Mouse (Mus musculus): Measurements from ENCODE around the gene Gas2. TPM values are rescaled to one million over a fixed set of nuclear protein-coding genes. Genes with fewer than 3 reads are reported as not detected.

The Gas2 gene
- polyA plus RNA-seq, 1 experiment, result 25.7 TPM

- no peaks in the 10 kb centered on the region for H3K4me1 ChIP-seq (ENCODE audit: control insufficient read depth, insufficient read depth, low read length)
These were observed 27.8 kb downstream of the Gas2 start for GRCm38 (mm10) chr7:51889601-51890000.

GRCm38 (mm10) chr7:51892224-51892965 lies 30.6 kb downstream of the Gas2 start:
- no peak for TF ChIP-seq CTCF (IDR thresholded peaks at IDR 0.05; ENCODE audit: low read depth, low read length)
- no peak for TF ChIP-seq POLR2A (IDR thresholded peaks at IDR 0.05; ENCODE audit: insufficient read depth, low read length)
- H3K27ac ChIP-seq (ENCODE audit: insufficient read depth, low read length), result no peak overlapping the region

More at GRCm38 (mm10) chr7:51889601-51890000, 27.8 kb downstream of the Gas2 start:
- Histone ChIP-seq H3K4me3 (ENCODE audit: low read depth, low read length) (no peak overlapping the region), H3K27ac (ENCODE audit: insufficient read depth, low read length) (no peak overlapping the region), H3K27me3 (ENCODE audit: control insufficient read depth, insufficient read depth, low read length, poor library complexity, severe bottlenecking) (no peaks in the 10 kb centered on the region), H3K9me3 (replicated peaks; ENCODE audit: control insufficient read depth, insufficient read depth, low read length, poor library complexity, severe bottlenecking) (no peaks in the 10 kb centered on the region), H3K36me3 (ENCODE audit: control insufficient read depth, insufficient read depth, low read length, poor library complexity, severe bottlenecking) (no peaks in the 10 kb centered on the region), H3K9ac (ENCODE audit: low read depth, poor library complexity, severe bottlenecking) (no peak overlapping the region)
- TF ChIP-seq EP300 (IDR thresholded peaks at IDR 0.05; ENCODE audit: insufficient read depth, low read depth, low read length) (no peak), CTCF (IDR thresholded peaks at IDR 0.05; ENCODE audit: low read depth, low read length) (no peak), POLR2A (IDR thresholded peaks at IDR 0.05; ENCODE audit: insufficient read depth, low read length) (no peak)

GRCm38 (mm10) chr7:51893008-51893407 lies 31.2 kb downstream of the Gas2 start:
- Histone ChIP-seq H3K9ac (ENCODE audit: low read depth, poor library complexity, severe bottlenecking) (no peak overlapping the region), H3K4me3 (ENCODE audit: low read depth, low read length) (no peak overlapping the region), H3K27me3 (ENCODE audit: control insufficient read depth, insufficient read depth, low read length, poor library complexity, severe bottlenecking) (no peaks in the 10 kb centered on the region), H3K4me1 (ENCODE audit: control insufficient read depth, insufficient read depth, low read length) (no peaks in the 10 kb centered on the region), H3K9me3 (replicated peaks; ENCODE audit: control insufficient read depth, insufficient read depth, low read length, poor library complexity, severe bottlenecking) (no peaks in the 10 kb centered on the region), H3K36me3 (ENCODE audit: control insufficient read depth, insufficient read depth, low read length, poor library complexity, severe bottlenecking) (no peaks in the 10 kb centered on the region), H3K27ac (ENCODE audit: insufficient read depth, low read length) (no peak overlapping the region)
- TF ChIP-seq CTCF (IDR thresholded peaks at IDR 0.05; ENCODE audit: low read depth, low read length), result no peak
- no peak for TF ChIP-seq POLR2A (IDR thresholded peaks at IDR 0.05; ENCODE audit: insufficient read depth, low read length)
- TF ChIP-seq EP300 (IDR thresholded peaks at IDR 0.05; ENCODE audit: insufficient read depth, low read depth, low read length), result no peak

More at GRCm38 (mm10) chr7:51892224-51892965, 30.6 kb downstream of the Gas2 start:
- H3K36me3 ChIP-seq (ENCODE audit: control insufficient read depth, insufficient read depth, low read length, poor library complexity, severe bottlenecking), result no peaks in the 10 kb centered on the region
- H3K4me3 ChIP-seq (ENCODE audit: low read depth, low read length), result no peak overlapping the region
- no peak overlapping the region for H3K9ac ChIP-seq (ENCODE audit: low read depth, poor library complexity, severe bottlenecking)
- no peaks in the 10 kb centered on the region for H3K4me1 ChIP-seq (ENCODE audit: control insufficient read depth, insufficient read depth, low read length)
- H3K27me3 ChIP-seq (ENCODE audit: control insufficient read depth, insufficient read depth, low read length, poor library complexity, severe bottlenecking), result no peaks in the 10 kb centered on the region
- H3K9me3 ChIP-seq (replicated peaks; ENCODE audit: control insufficient read depth, insufficient read depth, low read length, poor library complexity, severe bottlenecking), result no peaks in the 10 kb centered on the region

GRCm38 (mm10) chr7:51894133-51894801 lies 32.5 kb downstream of the Gas2 start:
- H3K27ac ChIP-seq (ENCODE audit: insufficient read depth, low read length), result no peak overlapping the region
- no peak overlapping the region for H3K4me3 ChIP-seq (ENCODE audit: low read depth, low read length)
- H3K4me1 ChIP-seq (ENCODE audit: control insufficient read depth, insufficient read depth, low read length), result no peaks in the 10 kb centered on the region
- H3K9me3 ChIP-seq (replicated peaks; ENCODE audit: control insufficient read depth, insufficient read depth, low read length, poor library complexity, severe bottlenecking), result no peaks in the 10 kb centered on the region
- H3K27me3 ChIP-seq (ENCODE audit: control insufficient read depth, insufficient read depth, low read length, poor library complexity, severe bottlenecking), result no peaks in the 10 kb centered on the region
- TF ChIP-seq POLR2A (IDR thresholded peaks at IDR 0.05; ENCODE audit: insufficient read depth, low read length) (no peak), CTCF (IDR thresholded peaks at IDR 0.05; ENCODE audit: low read depth, low read length) (no peak), EP300 (IDR thresholded peaks at IDR 0.05; ENCODE audit: insufficient read depth, low read depth, low read length) (no peak)
- no peak overlapping the region for H3K9ac ChIP-seq (ENCODE audit: low read depth, poor library complexity, severe bottlenecking)
- no peaks in the 10 kb centered on the region for H3K36me3 ChIP-seq (ENCODE audit: control insufficient read depth, insufficient read depth, low read length, poor library complexity, severe bottlenecking)

GRCm38 (mm10) chr7:51894939-51895338 lies 33.1 kb downstream of the Gas2 start:
- no peak overlapping the region for H3K4me3 ChIP-seq (ENCODE audit: low read depth, low read length)
- H3K9me3 ChIP-seq (replicated peaks; ENCODE audit: control insufficient read depth, insufficient read depth, low read length, poor library complexity, severe bottlenecking), result no peaks in the 10 kb centered on the region
- no peaks in the 10 kb centered on the region for H3K36me3 ChIP-seq (ENCODE audit: control insufficient read depth, insufficient read depth, low read length, poor library complexity, severe bottlenecking)
- no peaks in the 10 kb centered on the region for H3K4me1 ChIP-seq (ENCODE audit: control insufficient read depth, insufficient read depth, low read length)
- no peak for TF ChIP-seq POLR2A (IDR thresholded peaks at IDR 0.05; ENCODE audit: insufficient read depth, low read length)
- no peak for TF ChIP-seq EP300 (IDR thresholded peaks at IDR 0.05; ENCODE audit: insufficient read depth, low read depth, low read length)
- TF ChIP-seq CTCF (IDR thresholded peaks at IDR 0.05; ENCODE audit: low read depth, low read length), result no peak
- H3K27me3 ChIP-seq (ENCODE audit: control insufficient read depth, insufficient read depth, low read length, poor library complexity, severe bottlenecking), result no peaks in the 10 kb centered on the region
- H3K9ac ChIP-seq (ENCODE audit: low read depth, poor library complexity, severe bottlenecking), result no peak overlapping the region
- no peak overlapping the region for H3K27ac ChIP-seq (ENCODE audit: insufficient read depth, low read length)

GRCm38 (mm10) chr7:51899066-51899465 lies 37.3 kb downstream of the Gas2 start:
- H3K4me1 ChIP-seq (ENCODE audit: control insufficient read depth, insufficient read depth, low read length), result no peaks in the 10 kb centered on the region
- no peak overlapping the region for H3K4me3 ChIP-seq (ENCODE audit: low read depth, low read length)

More at GRCm38 (mm10) chr7:51899066-51899465, 37.3 kb downstream of the Gas2 start:
- Histone ChIP-seq H3K36me3 (ENCODE audit: control insufficient read depth, insufficient read depth, low read length, poor library complexity, severe bottlenecking) (no peaks in the 10 kb centered on the region), H3K27me3 (ENCODE audit: control insufficient read depth, insufficient read depth, low read length, poor library complexity, severe bottlenecking) (no peaks in the 10 kb centered on the region), H3K27ac (ENCODE audit: insufficient read depth, low read length) (no peak overlapping the region), H3K9ac (ENCODE audit: low read depth, poor library complexity, severe bottlenecking) (no peak overlapping the region), H3K9me3 (replicated peaks; ENCODE audit: control insufficient read depth, insufficient read depth, low read length, poor library complexity, severe bottlenecking) (no peaks in the 10 kb centered on the region)
- TF ChIP-seq POLR2A (IDR thresholded peaks at IDR 0.05; ENCODE audit: insufficient read depth, low read length), result no peak
- no peak for TF ChIP-seq EP300 (IDR thresholded peaks at IDR 0.05; ENCODE audit: insufficient read depth, low read depth, low read length)
- no peak for TF ChIP-seq CTCF (IDR thresholded peaks at IDR 0.05; ENCODE audit: low read depth, low read length)
